Mouse (Mus musculus): ENCODE measurements around the gene Umps.

The Umps gene

DNA sequence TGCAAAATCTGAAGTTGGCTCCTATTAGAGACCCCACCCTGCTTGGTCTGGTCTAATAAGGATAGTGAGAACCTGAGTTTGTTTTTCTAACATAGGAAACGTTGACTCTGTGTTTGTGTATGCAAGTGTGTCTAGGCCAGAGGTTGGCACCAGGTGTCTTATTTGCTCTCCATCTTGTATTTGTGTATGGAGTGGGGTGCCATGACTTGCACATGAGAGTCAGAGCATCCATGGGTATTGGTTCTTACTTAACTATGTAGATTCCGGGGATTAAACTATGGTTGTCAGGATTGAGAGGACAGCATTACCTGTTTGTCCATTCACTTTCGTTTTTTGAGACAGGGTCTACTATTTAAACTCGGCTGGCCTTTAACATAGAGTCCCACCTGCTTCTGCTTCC lies 13.8 kb downstream of the Umps start:
- DNase-seq: no peak

DNA sequence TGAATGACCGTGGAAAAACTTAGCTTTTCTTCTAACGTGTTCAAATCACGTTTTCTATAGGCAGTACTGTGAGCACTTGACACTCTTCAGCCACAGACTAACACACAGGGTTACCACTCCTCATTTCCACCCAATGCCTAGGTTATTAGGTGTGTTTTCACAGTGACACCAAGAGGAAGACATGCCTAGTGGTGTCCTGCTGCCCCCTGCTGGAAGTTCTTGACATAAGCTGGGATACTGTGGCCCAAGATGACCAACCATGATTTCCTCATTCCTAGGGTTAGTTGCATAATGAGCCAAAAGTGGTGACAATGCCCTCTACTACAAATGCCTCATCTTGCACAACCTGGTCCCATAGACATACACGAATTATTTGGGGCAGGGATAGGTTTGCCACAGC lies 16.0 kb downstream of the Umps start:
- DNase-seq: peak; percentile 85 to 87

DNA sequence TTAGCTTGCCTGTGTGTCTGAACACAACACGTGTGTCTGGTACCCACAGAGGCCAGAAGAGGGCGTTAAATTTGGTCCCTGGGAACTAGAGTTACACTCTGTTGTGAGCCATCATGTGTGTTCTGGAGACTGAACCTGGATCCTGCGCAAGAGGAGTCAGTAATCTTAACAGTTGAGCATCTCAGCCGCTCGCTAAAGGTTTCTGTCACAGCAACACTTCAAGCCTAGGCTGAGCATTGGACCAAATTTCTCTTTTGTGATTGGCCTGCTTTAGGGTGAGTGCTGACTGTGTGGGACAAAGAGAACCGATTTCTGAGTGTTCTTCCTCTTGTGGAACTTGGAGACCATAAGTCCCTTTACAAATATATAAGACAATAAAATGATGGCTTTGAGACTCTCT lies 16.5 kb downstream of the Umps start:
- peak in 1 of 2 experiments; percentile 14 for DNase-seq

DNA sequence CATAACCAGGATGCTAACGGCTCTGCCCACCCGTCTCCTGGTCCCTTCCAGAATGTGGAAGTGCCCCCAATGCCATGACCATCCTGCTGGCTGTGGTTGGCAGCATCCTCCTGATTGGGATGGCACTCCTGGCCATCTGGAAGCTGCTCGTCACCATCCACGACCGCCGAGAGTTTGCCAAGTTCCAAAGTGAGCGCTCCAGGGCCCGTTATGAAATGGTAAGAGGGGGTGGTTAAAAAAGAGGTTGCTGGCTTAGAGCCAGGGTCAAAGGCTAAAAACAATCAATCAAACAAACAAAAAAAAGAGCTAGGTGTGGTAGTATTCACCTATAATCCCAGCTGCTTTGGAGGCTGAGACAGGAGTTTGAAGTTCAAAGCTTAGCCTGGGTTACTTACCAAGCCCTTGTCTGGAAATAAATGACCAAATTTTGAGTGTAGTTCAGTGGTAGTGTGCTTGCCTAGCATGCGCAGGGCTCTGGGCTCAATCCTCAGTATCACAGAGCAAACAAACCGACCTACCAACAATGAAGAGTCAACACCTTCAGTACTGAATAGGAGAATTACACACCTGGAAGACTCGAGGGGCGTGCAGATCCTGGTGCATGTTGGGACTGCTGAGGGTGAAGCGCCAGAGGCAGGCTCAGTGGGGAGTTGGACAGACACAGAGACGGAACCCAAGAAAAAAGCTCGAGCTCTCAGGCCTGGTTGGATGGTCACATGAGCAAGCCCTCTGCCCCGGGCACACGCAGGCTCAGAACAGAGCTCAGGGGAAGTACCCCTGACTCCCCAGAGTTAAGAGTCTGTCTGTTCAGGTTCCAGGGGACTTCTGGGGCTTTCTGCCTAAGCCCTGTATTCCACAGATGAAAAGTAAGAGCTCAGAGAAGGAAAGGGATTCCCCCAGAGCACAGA lies 18.9 kb downstream of the Umps start:
- DNase-seq: no peak

DNA sequence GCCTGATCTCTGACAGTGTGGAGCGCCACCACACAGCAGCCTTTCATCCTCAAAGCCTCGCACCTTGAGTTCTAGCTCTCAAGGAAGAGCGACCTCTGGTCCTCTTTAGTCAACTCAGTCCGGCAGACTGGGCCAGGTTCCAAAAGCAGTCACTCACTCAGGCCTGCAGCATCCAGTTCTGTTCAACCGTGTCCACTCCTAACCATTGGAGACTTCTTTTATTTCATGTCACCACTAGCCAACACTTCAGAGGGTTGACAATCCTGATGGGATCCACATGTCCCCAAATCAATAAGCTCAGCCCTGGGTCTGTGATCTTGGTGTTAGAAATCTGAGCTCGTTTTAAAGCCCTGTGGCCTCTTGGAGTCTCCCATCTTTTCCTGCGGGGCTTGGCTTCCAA lies 20.8 kb downstream of the Umps start:
- DNase-seq: no peak

DNA sequence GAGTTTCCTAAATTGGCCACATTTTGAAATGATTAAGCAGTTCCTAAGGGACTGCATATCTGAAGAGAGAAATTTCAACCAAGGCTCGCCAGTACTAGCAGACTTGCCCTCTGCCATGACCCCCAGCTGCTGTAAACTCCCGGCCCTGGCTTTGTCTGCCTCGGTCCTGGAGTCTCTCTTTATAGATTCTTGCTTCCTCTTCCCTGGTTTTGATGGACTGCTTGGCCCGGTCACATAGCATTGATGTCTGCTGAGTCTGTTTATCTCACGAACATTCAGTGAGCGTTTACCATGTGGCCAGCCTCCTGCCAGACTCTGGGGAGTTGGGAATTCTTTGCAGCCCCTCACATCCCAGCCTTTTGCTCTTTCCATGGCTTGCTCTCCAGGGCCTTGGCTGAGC lies 22.1 kb downstream of the Umps start:
- DNase-seq: no peak

DNA sequence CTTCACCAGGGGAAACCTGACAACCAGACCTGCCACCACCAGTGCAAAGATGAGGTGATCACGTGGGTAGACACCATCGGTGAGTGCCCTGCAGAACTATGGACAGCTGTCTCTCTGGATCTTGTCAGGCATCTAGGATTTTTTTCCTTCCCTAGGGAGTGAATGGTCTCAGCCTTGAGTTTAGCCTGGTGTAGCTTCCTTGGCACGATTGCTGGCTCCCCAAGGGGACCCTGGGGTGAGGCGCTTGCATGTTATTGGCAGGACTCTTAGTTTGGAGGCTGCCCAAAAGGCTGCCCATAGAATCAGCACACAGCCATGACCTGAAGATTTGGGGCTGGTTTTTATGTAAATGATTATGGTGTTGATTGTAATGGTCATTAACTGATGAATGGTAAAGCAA lies 22.7 kb downstream of the Umps start:
- no peak for DNase-seq

DNA sequence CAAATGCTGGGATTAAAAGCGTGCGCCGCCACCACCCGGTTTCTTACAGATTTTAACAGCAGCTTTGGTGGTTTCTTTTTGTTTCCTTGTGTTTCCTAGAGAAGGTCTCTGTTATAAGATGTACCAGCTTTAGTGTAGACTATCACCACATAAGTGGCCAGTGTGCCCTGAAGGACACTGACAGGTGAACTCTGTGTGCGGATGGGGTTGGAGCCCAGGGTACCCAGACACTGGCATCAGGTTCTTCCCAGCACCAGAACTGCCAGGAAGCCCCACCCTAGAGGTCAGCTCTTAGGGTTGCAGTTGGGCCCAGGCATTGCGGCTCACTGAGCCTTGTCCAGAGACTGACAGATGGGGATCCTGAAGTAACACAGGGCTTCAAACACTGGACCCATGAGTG lies 23.4 kb downstream of the Umps start:
- no peak for DNase-seq

DNA sequence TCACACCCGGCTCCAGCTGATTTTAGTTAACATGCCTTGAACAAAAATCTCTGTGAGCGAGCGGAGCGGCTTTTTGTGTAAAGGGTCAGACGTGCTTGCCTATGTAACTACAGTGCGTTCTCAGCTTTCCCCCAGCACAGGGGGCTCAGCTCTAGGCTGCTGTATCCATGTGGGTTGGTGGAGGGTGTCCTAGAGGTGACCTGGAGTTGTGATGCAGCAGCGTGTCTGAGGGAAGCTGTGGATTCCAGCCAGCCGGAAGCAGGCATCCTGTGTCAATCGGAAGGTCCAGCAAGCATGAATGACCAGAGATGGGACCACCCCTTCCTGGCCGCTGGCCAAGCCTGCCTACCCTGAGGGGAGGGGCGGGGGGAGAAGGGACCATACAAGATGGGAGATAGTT lies 24.5 kb downstream of the Umps start:
- no peak for DNase-seq

DNA sequence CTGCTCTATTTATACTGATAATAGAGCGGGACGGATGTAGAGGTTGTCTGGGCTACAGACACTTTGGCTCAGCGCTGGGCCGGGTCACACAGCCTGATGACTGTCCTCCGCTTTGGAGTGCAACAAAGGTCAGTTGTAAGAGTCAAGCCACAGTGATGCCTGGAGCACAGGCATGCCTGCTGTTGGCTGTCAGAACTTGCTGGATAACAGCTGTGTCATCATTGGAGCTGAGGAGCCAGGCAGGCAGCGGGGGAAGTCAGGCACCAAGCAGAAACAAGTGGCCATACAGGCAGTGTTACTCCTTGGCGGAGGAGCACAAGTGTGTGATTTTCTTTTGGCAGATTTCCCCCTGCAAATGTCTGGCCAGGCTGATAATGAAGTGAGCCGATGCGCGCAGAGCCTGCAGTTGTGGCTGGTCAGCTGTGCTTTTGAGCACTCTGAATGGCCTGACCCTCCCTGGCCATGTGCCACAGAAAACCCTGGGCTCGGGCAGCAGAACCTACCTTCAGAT lies 25.5 kb downstream of the Umps start:
- DNase-seq: no peak

DNA sequence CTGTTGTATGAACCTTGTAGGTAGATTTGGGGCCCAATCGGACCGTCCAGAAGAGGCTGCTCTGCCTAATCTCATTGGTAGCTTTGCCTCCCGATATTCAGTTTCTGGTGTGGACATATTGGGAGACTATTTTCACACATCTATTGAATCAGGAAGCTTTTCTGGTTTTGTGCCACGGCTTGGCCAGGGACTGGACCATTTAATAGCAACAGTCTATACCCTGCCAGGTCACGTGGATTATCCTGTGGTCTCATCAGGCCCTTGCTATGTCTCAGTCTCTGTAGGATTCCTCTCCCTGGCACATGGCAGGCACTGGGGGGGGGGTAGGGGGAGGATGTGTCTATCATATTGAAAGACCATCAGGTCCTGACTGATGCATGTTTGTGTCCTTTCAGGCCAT lies 26.7 kb downstream of the Umps start:
- DNase-seq: no peak

DNA sequence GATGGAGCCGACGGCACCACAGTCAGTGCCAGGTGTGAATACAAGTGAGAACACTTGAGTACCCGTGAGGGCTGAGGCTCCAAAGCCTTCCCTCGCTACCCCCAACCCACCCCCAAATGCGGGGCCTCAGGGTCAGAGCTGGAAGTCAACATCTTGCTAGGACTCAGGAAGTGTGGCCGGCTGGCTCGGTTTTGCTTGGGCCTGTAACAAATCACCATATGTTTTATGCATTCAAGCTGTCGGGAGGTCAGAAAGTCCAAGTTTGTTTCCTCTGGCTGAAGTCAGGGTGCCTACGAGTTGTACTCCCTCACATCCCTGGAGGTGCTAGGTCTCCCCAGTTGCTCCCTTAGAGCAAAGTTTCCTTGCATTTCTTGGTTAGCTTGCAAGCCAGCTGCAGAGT lies 27.2 kb downstream of the Umps start:
- DNase-seq: no peak

DNA sequence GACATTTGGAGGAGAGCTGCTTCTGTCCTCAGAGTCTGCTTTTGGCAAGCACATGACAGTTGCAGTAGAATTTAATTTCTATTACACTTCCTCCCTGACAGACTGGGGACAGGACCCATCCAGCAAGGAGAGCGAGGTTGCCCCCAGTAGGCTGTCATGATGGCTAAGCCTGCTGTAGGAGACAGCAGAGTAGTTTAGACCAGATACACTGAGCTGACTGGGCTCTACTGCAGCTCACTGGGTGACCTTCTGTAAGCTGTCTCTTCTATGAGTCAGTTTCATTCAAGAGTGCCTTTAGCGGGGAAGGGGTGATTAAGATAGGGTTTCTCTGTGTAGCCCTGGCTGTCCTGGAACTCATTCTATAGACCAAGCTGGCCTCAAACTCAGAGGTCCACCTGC lies 27.7 kb downstream of the Umps start:
- DNase-seq: no peak

DNA sequence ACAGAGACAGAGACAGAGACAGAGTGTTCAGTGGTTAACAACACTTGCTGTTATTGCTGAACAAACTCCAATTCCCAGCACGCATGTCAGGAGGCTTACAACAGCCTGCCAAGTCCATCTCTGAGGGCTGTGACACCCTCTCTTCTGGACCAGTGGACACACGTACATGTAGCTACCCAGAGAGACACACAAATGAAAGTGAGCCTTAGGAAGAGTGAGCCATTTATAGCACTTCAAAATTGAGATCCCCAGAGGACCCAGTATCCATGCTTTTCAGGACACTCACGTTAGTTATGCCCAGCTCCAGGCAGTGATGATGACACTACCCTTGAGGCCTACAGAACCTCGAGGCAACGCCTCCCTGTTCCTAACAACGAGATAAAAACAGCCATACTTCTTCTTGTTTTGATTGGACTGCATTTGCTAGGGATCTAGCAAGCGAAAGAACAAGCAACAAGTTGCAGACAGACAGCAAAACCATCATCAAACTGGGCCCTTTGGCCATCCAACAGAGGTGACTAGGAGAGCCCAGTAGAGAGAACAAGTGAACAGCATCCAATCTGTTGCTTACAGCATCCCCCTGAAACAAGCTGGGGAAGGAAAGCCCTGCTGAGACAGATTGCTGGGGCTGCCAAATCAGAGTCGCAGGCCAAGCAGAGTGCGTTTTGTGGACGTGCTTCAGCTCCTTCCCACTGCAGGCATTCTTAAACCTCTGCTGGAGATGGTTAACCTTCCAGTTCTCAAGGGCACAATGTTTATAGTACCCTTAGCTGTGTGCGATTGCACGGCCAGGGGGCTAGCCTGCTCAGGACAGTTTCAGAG lies 28.3 kb downstream of the Umps start:
- DNase-seq: no peak

DNA sequence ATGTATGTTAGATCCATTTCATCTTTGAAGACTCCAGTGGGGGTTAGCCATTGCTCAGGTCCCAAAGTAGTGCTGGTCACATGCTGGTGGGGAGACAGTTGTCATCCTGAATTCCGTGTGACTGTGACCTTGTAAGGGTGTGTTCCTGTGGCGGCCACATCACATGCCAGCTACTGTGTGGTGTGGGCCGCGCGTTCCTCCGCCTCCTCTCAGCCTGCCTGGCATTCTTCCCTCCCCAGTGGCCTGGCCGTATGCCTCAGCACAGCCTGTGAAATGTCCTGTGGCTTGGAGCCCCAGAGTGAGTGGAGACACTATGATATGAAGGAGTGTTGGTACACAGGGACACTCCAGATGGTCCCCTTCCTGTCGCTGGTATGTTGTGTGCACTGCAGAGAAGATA lies 29.3 kb downstream of the Umps start:
- DNase-seq: no peak

DNA sequence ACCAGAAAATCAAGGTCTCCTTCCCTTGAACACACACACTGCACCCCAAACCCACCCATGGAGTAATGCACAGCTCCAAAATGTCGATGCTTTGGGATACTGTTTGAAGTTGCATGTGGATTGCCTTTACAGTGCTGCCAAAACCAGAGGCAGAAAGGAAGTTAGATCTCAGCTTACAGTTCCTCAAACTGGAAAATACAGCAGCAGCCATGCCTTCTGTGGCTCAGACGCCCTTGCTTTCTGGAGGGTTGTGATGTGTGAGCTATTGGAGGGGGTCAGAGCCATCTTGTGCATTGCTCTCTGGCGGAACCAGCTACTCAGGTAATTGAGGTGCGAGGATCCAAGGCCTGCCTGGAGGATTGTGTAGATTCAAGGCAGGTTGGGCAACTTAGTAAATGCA lies 30.0 kb downstream of the Umps start:
- no peak for DNase-seq

DNA sequence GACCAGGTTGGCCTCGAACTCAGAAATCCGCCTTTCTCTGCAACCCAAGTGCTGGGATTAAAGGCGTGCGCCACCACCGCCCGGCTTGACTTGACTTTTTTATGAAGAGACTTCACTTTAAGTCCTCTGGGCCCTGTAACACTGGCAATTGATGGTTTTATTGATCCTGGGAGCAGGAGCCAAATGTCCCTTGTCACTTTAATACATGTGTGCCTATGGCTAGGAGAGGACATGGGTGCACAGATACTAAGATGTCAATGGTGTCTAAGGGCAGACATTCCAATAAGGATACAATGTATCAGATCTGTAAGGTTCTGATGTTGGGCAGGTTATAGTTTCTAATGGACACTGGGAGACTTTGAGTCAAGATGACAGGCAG lies 31.4 kb downstream of the Umps start:
- DNase-seq: no peak

DNA sequence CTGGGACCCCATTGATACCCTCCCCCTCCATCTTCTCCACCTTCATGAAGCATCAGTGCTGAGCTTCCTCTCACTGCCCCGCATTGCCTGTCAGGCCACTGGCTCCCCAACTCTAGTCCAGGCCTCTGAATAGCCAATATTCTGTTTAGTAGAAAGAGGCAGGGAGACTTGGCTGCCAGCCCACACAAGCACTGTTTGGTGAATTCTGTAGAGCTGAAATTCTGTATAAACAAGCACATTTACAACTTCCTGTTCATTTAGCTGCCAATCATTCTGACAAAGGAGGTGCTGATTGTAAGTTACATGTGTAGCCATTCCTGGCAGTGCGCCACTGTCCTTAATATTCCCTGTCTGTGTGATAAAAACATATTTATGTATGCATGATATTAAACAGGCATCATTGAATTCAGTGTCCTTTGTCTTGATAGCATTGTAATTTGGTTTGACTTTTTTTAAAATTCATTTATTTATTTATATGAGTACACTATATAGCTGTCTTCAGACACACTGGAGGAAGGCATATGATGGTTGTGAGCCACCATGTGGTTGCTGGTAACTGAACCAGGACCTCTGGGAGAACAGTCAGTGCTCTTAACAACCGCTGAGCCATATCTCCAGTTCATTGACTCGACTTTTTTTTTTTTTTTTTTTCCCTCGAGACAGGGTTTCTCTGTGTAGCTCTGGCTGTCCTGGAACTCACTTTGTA lies 32.0 kb downstream of the Umps start:
- no peak for DNase-seq

DNA sequence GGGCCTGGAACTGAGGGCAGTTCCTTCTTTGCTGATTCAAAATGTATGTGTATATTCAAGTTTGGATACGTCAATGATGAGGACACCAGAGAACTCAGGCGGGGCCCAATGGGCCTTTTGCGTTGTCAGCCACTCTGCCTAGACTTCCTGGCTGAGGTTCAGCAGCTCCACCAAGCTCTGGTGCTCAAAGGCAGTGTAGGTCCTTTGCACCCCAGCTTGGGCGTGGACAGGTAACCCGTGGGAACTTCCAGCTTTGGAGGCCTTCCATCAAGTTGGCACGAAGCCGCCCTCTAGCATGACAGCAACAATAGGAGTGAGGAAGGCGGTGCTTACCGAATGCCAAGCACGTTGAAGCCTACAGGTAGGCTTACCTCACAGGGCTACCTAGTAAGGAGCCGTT lies 33.4 kb downstream of the Umps start:
- no peak for DNase-seq

DNA sequence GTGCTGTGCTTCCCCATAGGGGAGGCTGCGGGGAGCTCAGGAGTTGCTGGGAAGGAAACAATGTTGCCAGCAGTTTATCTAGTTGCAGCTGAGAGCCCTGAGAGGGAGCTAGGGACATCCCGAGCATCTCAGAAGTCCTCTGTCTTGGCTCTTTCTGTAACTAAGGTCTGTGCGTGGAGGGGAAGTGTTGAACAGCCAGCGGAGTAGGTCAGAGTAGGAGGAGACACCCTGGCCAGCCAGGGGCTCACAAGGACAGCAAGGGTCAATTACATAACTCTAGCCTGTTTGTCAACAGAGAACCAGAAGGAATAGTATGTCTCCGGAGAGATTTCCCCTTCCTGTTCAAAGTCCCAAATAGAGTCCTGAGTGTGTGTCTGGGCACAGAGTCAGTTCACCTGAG lies 34.7 kb downstream of the Umps start:
- DNase-seq: no peak

DNA sequence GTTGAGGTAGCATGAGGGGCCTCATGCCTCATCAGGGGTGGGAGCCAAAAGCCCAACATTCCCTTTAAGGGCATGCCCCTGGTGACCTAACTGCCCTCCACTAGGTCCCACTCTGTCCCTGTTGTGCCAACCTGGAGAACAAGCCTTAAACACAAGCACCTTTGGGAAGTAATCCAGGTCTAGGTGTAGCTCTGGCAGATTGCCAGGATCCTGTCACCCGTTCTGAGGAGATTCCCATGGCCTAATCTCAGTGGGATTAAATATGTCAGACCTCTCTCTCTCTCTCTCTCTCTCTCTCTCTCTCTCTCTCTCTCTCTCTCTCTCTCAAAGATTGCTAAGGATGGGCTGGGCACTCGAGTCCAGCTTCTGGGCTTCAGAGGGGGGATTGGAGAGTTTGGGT lies 35.2 kb downstream of the Umps start:
- DNase-seq: no peak

DNA sequence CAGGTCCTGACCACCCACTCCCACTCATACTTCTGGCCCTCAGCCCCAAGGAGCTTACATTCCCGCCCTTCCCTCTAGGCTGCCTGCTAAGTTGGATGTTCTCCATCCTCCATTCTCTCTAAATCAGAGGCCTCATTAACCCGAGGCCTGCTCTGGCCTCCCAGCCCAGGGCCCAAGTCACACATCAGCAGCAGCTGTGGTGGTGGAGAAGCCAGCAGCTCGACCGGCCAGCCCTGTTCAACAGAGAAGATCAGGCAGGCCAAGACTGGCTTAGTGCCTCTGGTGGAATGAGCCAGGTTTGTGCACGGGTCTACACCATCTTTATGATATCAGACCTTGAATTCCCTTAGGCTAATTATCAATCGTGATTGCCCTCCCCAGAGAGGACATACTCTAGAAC lies 36.1 kb downstream of the Umps start:
- no peak for DNase-seq

DNA sequence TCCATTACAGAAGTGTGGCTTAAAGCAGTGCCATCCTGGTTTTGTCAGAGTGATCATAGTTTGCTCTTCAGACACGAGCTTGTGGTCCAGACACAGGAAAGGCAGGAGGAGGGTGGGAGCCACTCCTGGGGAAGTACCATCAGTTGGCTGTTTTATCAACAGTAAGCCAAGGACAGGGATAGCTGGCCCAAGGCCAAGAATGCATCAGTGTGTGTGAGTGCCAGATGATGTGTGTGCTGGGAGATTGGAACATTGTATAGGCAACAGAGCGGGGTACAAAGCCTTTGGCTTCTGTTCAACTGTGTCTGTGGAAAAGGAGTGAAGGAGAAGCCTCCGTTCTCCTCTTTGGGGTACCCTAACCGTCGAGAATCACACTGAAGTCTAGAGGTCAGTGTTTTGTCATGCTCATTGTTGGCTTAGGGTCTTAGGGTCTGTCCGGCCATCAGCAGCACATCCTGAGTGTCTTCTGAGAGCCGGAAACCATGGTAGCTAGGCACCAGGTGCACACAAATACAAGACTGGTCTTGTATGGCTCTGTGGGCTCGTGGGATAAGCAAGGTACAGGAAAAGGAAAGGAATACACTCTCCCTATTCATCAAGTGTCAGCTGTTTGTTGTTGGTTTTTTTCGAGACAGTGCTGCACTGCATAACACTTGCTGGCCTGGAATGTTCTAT lies 37.9 kb downstream of the Umps start:
- no peak for DNase-seq
